Mouse (Mus musculus) lung, postnatal 0 days (tissue): ENCODE data around the gene H2-DMb2. TPM values are rescaled to one million over a fixed set of nuclear protein-coding genes. Genes with fewer than 3 reads are reported as not detected.

Source experiments
- ATAC-seq: fragments of 200-750 bp; cut with Nextera tagmentation; 2 replicates; pipeline ENCODE4 v1.8.0; 2017; ENCODE audit warnings: moderate library complexity
- DNase-seq: peaks from one replicate; pipeline ENCODE4 v3.0.0-alpha.2; 2016; ENCODE audit warnings: low spot score
- H3K27ac ChIP-seq: fragments of 300-500 bp; sonication (generic); 2 replicates; pipeline ENCODE4 v1.5.1; 2014; ENCODE audit warnings: antibody characterized with exemption, mild to moderate bottlenecking, low read length, mixed read lengths
- H3K27me3 ChIP-seq: fragments of 300-500 bp; sonication (generic); replicated peaks from 2 replicates; pipeline ENCODE4 v1.6.1; 2014; ENCODE audit warnings: low read length, mixed read lengths; ENCODE audit not compliant: insufficient read depth
- H3K36me3 ChIP-seq: fragments of 300-500 bp; sonication (generic); 2 replicates; pipeline ENCODE4 v1.6.1; 2014; ENCODE audit warnings: low read length, mixed read lengths; ENCODE audit not compliant: insufficient read depth
- H3K4me1 ChIP-seq: fragments of 300-500 bp; sonication (generic); 2 replicates; pipeline ENCODE4 v1.6.1; 2014; ENCODE audit warnings: antibody characterized with exemption, low read depth, low read length, mixed read lengths; ENCODE audit not compliant: insufficient read depth
- H3K4me2 ChIP-seq: fragments of 300-500 bp; sonication (generic); replicated peaks from 2 replicates; pipeline ENCODE4 v1.6.1; 2014; ENCODE audit warnings: low read depth, mild to moderate bottlenecking, low read length, moderate library complexity, mixed read lengths
- H3K4me3 ChIP-seq: fragments of 300-500 bp; sonication (generic); 2 replicates; pipeline ENCODE4 v1.5.1; 2014; ENCODE audit warnings: low read depth, low read length
- H3K9ac ChIP-seq: fragments of 300-500 bp; sonication (generic); replicated peaks from 2 replicates; pipeline ENCODE4 v1.6.1; 2014; ENCODE audit warnings: low read depth, mild to moderate bottlenecking
- H3K9me3 ChIP-seq: fragments of 300-500 bp; sonication (generic); 2 replicates; pipeline ENCODE4 v1.6.1; 2016; ENCODE audit warnings: low read length, mixed read lengths
- CTCF ChIP-seq: IDR thresholded peaks from 2 replicates; pipeline ENCODE4 v1.5.1; 2016; ENCODE audit warnings: antibody characterized with exemption, mild to moderate bottlenecking
- EP300 ChIP-seq: IDR thresholded peaks from 2 replicates; pipeline ENCODE4 v1.6.1; 2016; ENCODE audit warnings: antibody characterized with exemption, mild to moderate bottlenecking, control low read depth
- WGBS: fragments of 180-500 bp; shearing (Covaris S2); extraction: QIAGEN DNeasy Blood & Tissue Kit; methylation state at CpG from one replicate; pipeline ENCODE4 v1.1.7; 2014; 5-methylcytosine and 5-hydroxymethylcytosine counted together
- polyA plus RNA-seq: library from polyadenylated mRNA; unstranded; fragments of >200 nt; fragmentation: Nextera tagmentation; extraction: Ambion mirVana; gene quantifications from 2 replicates; pipeline ENCODE4 v1.2.1, GENCODE M21; 2015

H2-DMb2 gene
- polyA plus RNA-seq, 1 experiment from 2014 or later: 1.8 TPM

DNA sequence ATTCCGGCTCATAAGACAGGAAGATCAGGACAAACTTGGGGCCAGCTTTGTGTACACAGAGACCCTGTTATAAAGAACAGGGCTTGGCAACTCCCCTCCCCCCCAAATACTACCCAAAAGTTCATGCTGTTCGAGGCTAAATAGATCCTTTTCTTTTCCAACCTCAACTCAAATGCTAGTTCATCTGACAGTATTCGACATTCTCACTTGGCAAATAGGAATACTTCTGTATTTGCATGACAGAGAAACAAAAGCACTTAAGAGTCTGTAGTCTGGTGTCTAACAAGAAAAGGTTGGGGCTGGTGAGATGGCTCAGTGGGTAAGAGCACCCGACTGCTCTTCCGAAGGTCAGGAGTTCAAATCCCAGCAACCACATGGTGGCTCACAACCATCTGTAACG lies 34.6 kb upstream of the H2-DMb2 start:
- no peaks in the 10 kb centered on the region for H3K4me1 ChIP-seq
- H3K9ac ChIP-seq: no peak overlapping the region
- no peak for TF ChIP-seq CTCF
- no peak for TF ChIP-seq EP300
- no peaks in the 10 kb centered on the region for H3K27me3 ChIP-seq
- WGBS: 78% methylated on average over 5 of the region's 6 CpGs
- no peak for DNase-seq
- H3K36me3 ChIP-seq: peaks cover 24% of the 10 kb centered on the region
- H3K4me3 ChIP-seq: no peak overlapping the region
- H3K4me2 ChIP-seq: no peak overlapping the region
- no peaks in the 10 kb centered on the region for H3K9me3 ChIP-seq
- H3K27ac ChIP-seq: no peak overlapping the region
- ATAC-seq: no peak

DNA sequence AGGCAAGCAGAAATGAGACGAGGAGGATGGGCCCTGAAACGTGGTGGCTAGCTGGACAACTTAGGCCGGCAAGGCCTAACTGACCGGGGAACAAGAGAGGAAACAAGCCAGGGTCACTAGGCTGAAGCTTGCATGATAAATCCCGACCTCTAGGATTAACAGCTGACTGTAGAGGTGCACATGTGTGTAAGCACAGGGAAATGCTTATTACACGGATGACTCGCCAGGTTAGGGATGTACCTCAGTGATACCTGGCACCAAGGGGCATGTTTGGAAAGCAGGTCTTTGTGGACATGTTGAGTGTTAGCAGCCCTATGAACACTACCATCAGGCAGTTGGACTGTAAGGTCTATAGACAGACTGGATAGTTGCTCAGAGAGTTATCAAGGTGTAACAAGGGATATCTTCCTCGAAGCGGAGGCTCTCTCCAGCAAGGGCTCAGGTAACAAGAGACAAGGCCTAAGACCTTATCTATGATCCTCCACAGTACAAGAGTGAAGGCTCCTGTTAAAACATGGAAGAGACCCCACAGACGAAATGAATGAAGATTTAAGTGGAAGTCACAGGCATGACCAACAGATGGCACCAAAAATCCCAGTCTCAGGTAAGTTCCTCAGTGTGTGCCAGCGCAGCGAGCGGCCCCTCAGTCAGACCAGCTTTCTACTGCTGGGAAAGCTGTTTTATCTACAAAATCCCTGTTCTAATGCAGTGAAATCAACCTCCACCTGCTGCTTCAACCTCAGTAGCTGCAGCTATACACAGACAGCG lies 33.9 kb upstream of the H2-DMb2 start:
- peak; percentile 42 for ATAC-seq
- H3K36me3 ChIP-seq: peaks cover 32% of the 10 kb centered on the region
- no peaks in the 10 kb centered on the region for H3K9me3 ChIP-seq
- H3K27me3 ChIP-seq: no peaks in the 10 kb centered on the region
- no peak overlapping the region for H3K27ac ChIP-seq
- no peaks in the 10 kb centered on the region for H3K4me1 ChIP-seq
- H3K9ac ChIP-seq: no peak overlapping the region
- no peak overlapping the region for H3K4me2 ChIP-seq
- H3K4me3 ChIP-seq: no peak overlapping the region
- 73% methylated on average over 14 of the region's 14 CpGs for WGBS
- no peak for DNase-seq
- TF ChIP-seq EP300: no peak
- peak; percentile 45 for TF ChIP-seq CTCF

DNA sequence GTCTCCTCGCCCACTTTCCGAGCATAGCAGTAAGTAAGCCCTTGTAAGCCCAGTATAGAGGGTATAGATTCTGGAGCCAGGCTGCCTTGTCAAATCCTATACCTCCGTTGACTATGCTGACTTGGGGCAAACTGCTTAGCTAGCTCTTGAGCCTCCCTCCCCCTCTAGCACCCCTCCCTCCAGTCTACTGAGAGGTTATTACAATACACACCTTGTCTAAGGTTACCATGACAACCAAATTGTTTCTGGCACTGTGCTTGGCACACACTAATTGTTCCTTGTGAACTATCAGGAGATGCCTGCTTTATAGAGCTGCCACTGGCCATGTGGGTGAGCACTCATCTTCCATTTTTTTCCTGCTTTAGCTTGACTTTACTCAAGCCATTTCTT lies 33.3 kb upstream of the H2-DMb2 start:
- no peaks in the 10 kb centered on the region for H3K4me1 ChIP-seq
- H3K9me3 ChIP-seq: no peaks in the 10 kb centered on the region
- no peak overlapping the region for H3K27ac ChIP-seq
- no peak overlapping the region for H3K4me3 ChIP-seq
- peak; percentile 42 for ATAC-seq
- WGBS: 61% methylated on average over 3 of the region's 3 CpGs
- H3K4me2 ChIP-seq: no peak overlapping the region
- H3K27me3 ChIP-seq: no peaks in the 10 kb centered on the region
- peaks cover 38% of the 10 kb centered on the region for H3K36me3 ChIP-seq
- DNase-seq: peak; percentile 39
- TF ChIP-seq EP300: no peak
- H3K9ac ChIP-seq: no peak overlapping the region

DNA sequence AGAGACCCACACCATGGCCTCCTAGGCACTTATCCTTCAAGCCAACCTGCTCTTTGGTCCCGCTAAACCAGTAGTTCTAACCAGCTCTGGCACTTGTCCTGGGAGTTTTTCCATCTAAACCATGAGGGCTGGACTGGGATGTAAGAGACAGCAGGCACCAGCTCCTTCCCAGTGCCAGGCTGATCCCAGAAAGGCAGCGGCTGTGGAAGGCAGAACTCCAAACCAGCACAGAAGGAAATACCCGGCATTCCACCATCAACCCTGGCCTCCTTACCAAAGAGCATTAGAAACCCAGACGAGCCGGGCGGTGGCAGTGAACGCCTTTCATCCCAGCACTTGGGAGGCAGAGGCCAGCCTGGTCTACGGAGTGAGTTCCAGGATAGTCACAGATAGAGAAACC lies 32.8 kb upstream of the H2-DMb2 start:
- H3K36me3 ChIP-seq: peaks cover 43% of the 10 kb centered on the region
- 0 out of 2 replicates have a peak, but pooled peaks have one; percentile 8 for ATAC-seq
- 46% methylated on average over 8 of the region's 8 CpGs for WGBS
- no peak overlapping the region for H3K4me2 ChIP-seq
- no peak for DNase-seq
- H3K4me1 ChIP-seq: no peaks in the 10 kb centered on the region
- H3K9me3 ChIP-seq: no peaks in the 10 kb centered on the region
- no peak for TF ChIP-seq CTCF
- no peak for TF ChIP-seq EP300
- H3K4me3 ChIP-seq: no peak overlapping the region
- H3K27ac ChIP-seq: no peak overlapping the region
- no peak overlapping the region for H3K9ac ChIP-seq
- no peaks in the 10 kb centered on the region for H3K27me3 ChIP-seq

DNA sequence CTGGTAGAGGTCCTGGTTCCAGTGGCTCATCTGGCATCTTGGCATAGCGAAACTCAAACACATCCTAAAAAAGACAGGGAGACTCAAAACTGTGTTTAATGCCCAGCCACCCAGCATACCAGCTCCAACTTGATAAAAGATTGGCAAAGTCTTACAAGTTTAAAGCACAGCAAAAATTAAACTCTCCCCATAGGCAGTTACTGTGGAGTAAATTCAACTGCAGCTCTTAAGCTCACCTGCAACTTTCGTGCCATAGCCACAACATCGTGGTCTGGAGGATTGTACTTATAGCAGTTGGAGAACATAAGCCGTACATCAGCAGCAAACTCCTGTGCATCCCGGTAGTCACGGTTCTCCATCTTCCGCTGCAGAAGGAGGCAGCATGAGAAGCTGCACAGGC lies 29.0 kb upstream of the H2-DMb2 start:
- Histone ChIP-seq H3K27me3 (no peaks in the 10 kb centered on the region), H3K36me3 (peaks cover 60% of the 10 kb centered on the region), H3K4me1 (peaks cover 9% of the 10 kb centered on the region; the same call in 1 of the 2 replicates), H3K4me2 (no peak overlapping the region), H3K9ac (no peak overlapping the region), H3K4me3 (no peak overlapping the region), H3K27ac (no peak overlapping the region), H3K9me3 (no peaks in the 10 kb centered on the region)
- no peak for DNase-seq
- ATAC-seq: no peak
- WGBS: 81% methylated on average over 7 of the region's 7 CpGs
- TF ChIP-seq CTCF (no peak), EP300 (no peak)

DNA sequence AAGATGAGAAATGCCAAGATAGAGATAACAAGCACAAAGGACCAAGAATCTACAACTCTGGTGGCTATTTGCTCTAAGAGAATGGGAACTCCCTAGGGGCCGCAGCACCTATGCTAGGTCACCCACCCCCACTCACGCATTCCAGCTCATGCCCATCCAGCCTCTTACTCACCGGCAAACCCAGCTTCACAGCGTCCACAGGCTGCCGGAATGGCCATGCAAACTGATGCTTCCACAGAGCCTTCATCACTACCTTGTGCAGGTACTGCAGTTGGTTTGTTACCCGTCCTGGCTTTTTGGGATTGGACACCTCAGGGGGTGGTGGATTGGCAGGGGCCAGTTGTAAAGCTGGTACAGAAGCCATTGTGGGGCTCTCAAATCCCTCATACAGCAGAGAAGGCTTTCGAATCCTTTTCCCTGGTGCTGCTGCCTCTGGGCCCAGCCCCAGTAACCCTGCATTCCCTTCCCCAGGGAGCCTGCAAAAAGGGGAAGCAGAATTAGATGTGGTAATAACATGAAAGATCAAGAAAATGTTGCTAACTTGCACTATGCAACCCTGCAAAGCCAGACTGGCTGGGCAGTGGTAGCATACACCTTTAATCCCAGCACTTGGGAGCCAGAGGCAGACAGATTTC lies 26.3 kb upstream of the H2-DMb2 start:
- Histone ChIP-seq H3K36me3 (peaks cover 51% of the 10 kb centered on the region), H3K4me3 (peak overlapping the region; percentile 92), H3K4me2 (peak overlapping the region; percentile 94), H3K27ac (no peak overlapping the region), H3K9me3 (no peaks in the 10 kb centered on the region), H3K4me1 (peaks cover 9% of the 10 kb centered on the region; the same call in 1 of the 2 replicates), H3K9ac (peak overlapping the region; percentile 16), H3K27me3 (no peaks in the 10 kb centered on the region)
- ATAC-seq: no peak
- TF ChIP-seq EP300 (no peak), CTCF (no peak)
- DNase-seq: no peak
- 15% methylated on average over 7 of the region's 7 CpGs for WGBS
